Mouse (Mus musculus) ES-Bruce4 (cell line): ENCODE measurements around the gene Igf2r. TPM values are rescaled to one million over a fixed set of nuclear protein-coding genes. Genes with fewer than 3 reads are reported as not detected.

ENCODE experiments used
- H3K27ac ChIP-seq: 2 replicates; pipeline ENCODE4 v1.5.1; 2012; ENCODE audit warnings: low read length, inconsistent platforms; ENCODE audit not compliant: insufficient read depth
- H3K27me3 ChIP-seq: 2 replicates; pipeline ENCODE4 v1.6.1; 2012; ENCODE audit warnings: mild to moderate bottlenecking, low read length, inconsistent platforms; ENCODE audit not compliant: control insufficient read depth, poor library complexity, insufficient read depth, severe bottlenecking
- H3K36me3 ChIP-seq: 2 replicates; pipeline ENCODE4 v1.6.1; 2012; ENCODE audit warnings: inconsistent platforms, mild to moderate bottlenecking, low read length, moderate library complexity; ENCODE audit not compliant: control insufficient read depth, poor library complexity, insufficient read depth, severe bottlenecking
- H3K4me1 ChIP-seq: one replicate; pipeline ENCODE4 v1.8.1; 2011; ENCODE audit warnings: low read length; ENCODE audit not compliant: control insufficient read depth, insufficient read depth
- H3K4me3 ChIP-seq: 2 replicates; pipeline ENCODE4 v1.5.1; 2011; ENCODE audit warnings: low read depth, mild to moderate bottlenecking, low read length
- H3K9ac ChIP-seq: 2 replicates; pipeline ENCODE4 v1.6.1; 2012; ENCODE audit warnings: low read depth, mild to moderate bottlenecking, inconsistent platforms; ENCODE audit not compliant: poor library complexity, severe bottlenecking
- H3K9me3 ChIP-seq: replicated peaks from 2 replicates; pipeline ENCODE4 v1.6.1; 2012; ENCODE audit warnings: mild to moderate bottlenecking, low read length, inconsistent platforms; ENCODE audit not compliant: control insufficient read depth, poor library complexity, insufficient read depth, severe bottlenecking
- CTCF ChIP-seq: IDR thresholded peaks from one replicate; pipeline ENCODE4 v1.8.1; 2011; ENCODE audit warnings: low read depth, low read length
- EP300 ChIP-seq: IDR thresholded peaks from 2 replicates; pipeline ENCODE4 v1.6.1; 2011; ENCODE audit warnings: low read depth, low read length; ENCODE audit not compliant: insufficient read depth
- POLR2A ChIP-seq: IDR thresholded peaks from one replicate; pipeline ENCODE4 v1.8.1; 2011; ENCODE audit warnings: low read length; ENCODE audit not compliant: insufficient read depth
- polyA plus RNA-seq: library from polyadenylated mRNA; stranded (reverse); fragments of >200 nt; gene quantifications from 2 replicates; pipeline ENCODE4 v1.2.4, GENCODE M21; 2011; ENCODE audit warnings: low read depth; ENCODE audit not compliant: missing spikeins, insufficient read depth, insufficient read length

Gene Igf2r
- polyA plus RNA-seq, 1 experiment: 61.4 TPM

DNA sequence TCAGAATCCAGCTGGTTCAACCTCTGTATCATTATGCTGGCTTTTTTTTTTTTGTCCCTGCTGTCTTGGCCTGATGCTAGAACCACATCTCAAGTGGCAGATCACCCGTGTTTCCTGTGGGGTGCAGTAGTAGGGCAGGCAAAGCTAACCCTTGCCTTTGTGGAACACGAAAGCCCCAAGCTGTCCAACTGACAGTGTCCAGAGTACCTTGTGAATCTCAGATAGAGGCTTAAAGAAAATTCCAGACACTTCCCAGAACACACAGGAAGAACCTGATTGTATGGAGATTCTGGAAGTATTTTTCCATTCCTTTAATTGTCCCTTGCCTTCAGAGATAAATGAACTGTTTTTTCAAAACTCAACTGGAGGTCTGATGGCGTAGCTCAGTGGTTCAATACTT lies 4.5 kb upstream of the Igf2r start:
- no peak overlapping the region for H3K27ac ChIP-seq
- H3K36me3 ChIP-seq: no peaks in the 10 kb centered on the region
- H3K4me1 ChIP-seq: no peaks in the 10 kb centered on the region
- peaks cover 6% of the 10 kb centered on the region; the same call in 1 of the 2 replicates for H3K27me3 ChIP-seq
- TF ChIP-seq POLR2A (no peak), CTCF (no peak), EP300 (no peak)
- H3K9ac ChIP-seq: no peak overlapping the region
- H3K9me3 ChIP-seq: peaks cover 14% of the 10 kb centered on the region
- no peak overlapping the region for H3K4me3 ChIP-seq

DNA sequence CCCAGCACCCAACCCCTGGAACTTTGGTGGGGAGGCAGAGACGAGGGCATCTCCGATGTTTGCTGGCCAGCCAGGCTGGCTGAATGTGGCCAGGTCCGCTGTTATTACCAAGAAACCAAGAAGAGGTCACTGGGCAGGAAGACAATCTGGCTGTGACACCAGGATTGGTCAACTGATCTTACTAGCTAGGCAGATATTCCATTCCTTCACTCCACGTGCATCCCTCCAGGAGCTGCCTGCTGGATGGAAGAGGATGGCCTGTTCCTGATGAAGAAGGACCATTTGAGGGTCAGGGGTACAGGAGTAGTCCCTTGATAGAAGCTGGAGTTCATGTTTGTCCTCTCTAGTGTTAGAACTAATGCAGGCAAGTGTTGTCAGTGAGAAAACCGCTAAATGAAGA lies 1.0 kb upstream of the Igf2r start:
- Histone ChIP-seq H3K9ac (no peak overlapping the region), H3K4me3 (no peak overlapping the region), H3K27me3 (peaks cover 11% of the 10 kb centered on the region; the same call in 1 of the 2 replicates), H3K27ac (no peak overlapping the region), H3K4me1 (no peaks in the 10 kb centered on the region), H3K9me3 (peaks cover 10% of the 10 kb centered on the region), H3K36me3 (no peaks in the 10 kb centered on the region)
- TF ChIP-seq POLR2A (no peak), EP300 (no peak), CTCF (no peak)

DNA sequence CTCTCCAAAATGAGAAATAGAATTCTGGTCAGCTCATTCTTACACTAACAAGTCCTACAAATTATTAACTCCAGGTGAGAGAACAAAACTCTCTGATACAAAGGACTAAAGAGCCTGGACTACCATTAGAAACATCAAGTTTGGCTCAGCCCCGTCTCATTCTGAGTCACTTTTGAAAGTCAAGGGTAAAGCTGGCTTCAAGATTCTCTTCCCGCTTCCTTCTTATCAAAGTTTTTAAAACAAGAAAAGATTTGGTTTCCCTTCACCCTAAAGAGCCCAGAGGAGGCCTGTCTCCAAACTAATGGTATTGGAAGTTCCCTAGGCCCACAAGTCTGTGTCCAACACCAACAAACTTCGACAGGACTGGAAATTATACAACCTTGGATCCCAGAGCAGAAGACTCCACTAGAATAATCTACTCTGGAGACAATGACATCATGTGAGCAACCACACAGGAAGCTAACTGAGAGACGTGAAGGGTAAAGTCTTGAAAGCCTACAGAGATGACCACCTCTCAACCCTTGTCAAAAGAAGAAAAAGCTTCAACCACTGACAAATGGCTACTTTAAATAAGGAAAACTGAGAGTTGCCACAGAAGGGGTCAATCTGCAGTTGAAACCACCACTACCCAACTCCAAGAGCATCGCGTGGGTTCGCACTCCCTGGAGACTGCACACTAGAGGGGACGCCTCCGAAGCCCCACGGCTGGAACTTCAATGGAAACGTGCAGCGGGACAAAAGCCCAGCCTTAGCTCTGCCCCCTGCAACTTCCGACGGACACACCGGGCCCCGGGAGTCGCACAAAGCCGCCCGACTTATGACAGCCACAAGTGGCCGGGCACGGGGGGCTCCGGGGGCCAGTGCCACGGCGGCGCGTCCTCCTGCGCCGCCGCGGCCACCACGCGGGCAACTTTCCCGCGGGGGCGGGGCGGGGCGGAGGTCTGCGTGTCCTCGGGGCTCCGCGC lies 767 bp downstream of the Igf2r start:
- TF ChIP-seq EP300 (no peak), POLR2A (no peak), CTCF (no peak)
- H3K4me1 ChIP-seq: no peaks in the 10 kb centered on the region
- peak overlapping the region; percentile 73 for H3K9ac ChIP-seq
- no peak overlapping the region for H3K27ac ChIP-seq
- H3K4me3 ChIP-seq: peak overlapping the region; percentile 78
- peaks cover 11% of the 10 kb centered on the region; the same call in 1 of the 2 replicates for H3K27me3 ChIP-seq
- peaks cover 9% of the 10 kb centered on the region for H3K9me3 ChIP-seq
- H3K36me3 ChIP-seq: no peaks in the 10 kb centered on the region

- Histone ChIP-seq H3K9me3 (peaks cover 9% of the 10 kb centered on the region), H3K4me1 (no peaks in the 10 kb centered on the region), H3K27ac (no peak overlapping the region), H3K9ac (no peak overlapping the region), H3K27me3 (peaks cover 11% of the 10 kb centered on the region; the same call in 1 of the 2 replicates), H3K36me3 (no peaks in the 10 kb centered on the region), H3K4me3 (no peak overlapping the region)
- TF ChIP-seq POLR2A: no peak
- no peak for TF ChIP-seq EP300
- TF ChIP-seq CTCF: no peak
Measured at GRCm38 (mm10) chr17:12767294-12767852, 2.1 kb downstream of the Igf2r start.

DNA sequence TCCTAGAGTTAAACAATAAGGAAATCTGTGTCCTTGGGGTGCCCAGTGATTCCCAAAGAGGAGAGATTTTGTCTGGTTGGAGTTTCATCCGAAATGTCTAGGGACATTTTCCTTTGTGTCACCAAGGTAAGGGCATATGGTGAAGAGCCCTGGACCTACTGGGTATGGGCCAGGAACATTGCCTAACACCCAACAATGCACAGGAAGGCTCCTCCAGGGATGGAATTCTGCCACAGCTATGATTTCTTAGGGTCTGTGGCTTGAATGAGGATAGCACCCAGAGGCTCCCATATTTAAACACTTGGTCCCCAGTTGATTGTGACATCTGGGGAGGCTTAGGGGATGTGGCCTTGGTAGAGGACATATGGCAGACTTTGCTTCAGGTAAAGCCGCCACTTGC lies 6.1 kb downstream of the Igf2r start:
- TF ChIP-seq POLR2A: no peak
- no peak for TF ChIP-seq CTCF
- no peak for TF ChIP-seq EP300
- H3K27me3 ChIP-seq: peaks cover 2% of the 10 kb centered on the region; the same call in 1 of the 2 replicates
- H3K9me3 ChIP-seq: no peaks in the 10 kb centered on the region
- no peaks in the 10 kb centered on the region for H3K4me1 ChIP-seq
- H3K27ac ChIP-seq: no peak overlapping the region
- H3K9ac ChIP-seq: no peak overlapping the region
- no peak overlapping the region for H3K4me3 ChIP-seq
- H3K36me3 ChIP-seq: no peaks in the 10 kb centered on the region

- H3K36me3 ChIP-seq: no peaks in the 10 kb centered on the region
- H3K9me3 ChIP-seq: no peaks in the 10 kb centered on the region
- H3K4me1 ChIP-seq: no peaks in the 10 kb centered on the region
- no peak overlapping the region for H3K27ac ChIP-seq
- TF ChIP-seq POLR2A (no peak), EP300 (no peak), CTCF (no peak)
- no peak overlapping the region for H3K4me3 ChIP-seq
- no peak overlapping the region for H3K9ac ChIP-seq
- no peaks in the 10 kb centered on the region for H3K27me3 ChIP-seq
Measured at GRCm38 (mm10) chr17:12760355-12761146, 8.9 kb downstream of the Igf2r start.
